Mouse (Mus musculus) gastrocnemius, postnatal 36 days (tissue): Measurements from ENCODE around the gene Acer3. TPM values are rescaled to one million over a fixed set of nuclear protein-coding genes. Genes with fewer than 3 reads are reported as not detected.
"Not testable (repeated sequence)": the region's sequence is repeated elsewhere in the genome, so short reads cannot be mapped to it uniquely, and the experiment has no call there.

Source experiments
- DNase-seq, 2 experiments: peaks; one replicate each; pipeline ENCODE4 v3.0.0; 2022
- intact Hi-C: fragments of 180-260 bp; cut with DNase I; formaldehyde crosslinking; loops from one replicate; pipeline ENCODE4 v1.15.1; 2025
- total RNA-seq, 2 experiments: library from RNA; stranded (reverse); gene quantifications; 2 replicates each; pipeline ENCODE4 v1.2.3; 2021

The Acer3 gene
- total RNA-seq, 2 experiments from 2014 or later = 4.9 to 5.3 TPM

- DNase-seq = no peak
- intact Hi-C loops = no loop called here
These were observed 12.9 kb downstream of the Acer3 start for GRCm38 (mm10) chr7:98307921-98308606.

GRCm38 (mm10) chr7:98307411-98307810, 13.6 kb downstream of the Acer3 start:
- DNase-seq = no peak
- intact Hi-C loops = no loop called here

GRCm38 (mm10) chr7:98292901-98293300, 28.1 kb downstream of the Acer3 start:
- intact Hi-C loops = no loop called here
- DNase-seq = no peak

- DNase-seq = no peak
- intact Hi-C loops = loop anchor here (5.0 kb wide), 1 partner anchor 53 kb away; no protein-coding TSS in a partner anchor
These were observed 31.4 kb downstream of the Acer3 start for GRCm38 (mm10) chr7:98289585-98289984.

GRCm38 (mm10) chr7:98276263-98276662, 44.7 kb downstream of the Acer3 start:
- intact Hi-C loops = no loop called here
- no peak for DNase-seq

GRCm38 (mm10) chr7:98268166-98268565, 52.8 kb downstream of the Acer3 start:
- DNase-seq, intact Hi-C loops: not testable (repeated sequence)

GRCm38 (mm10) chr7:98252520-98252919, 68.5 kb downstream of the Acer3 start:
- DNase-seq = no peak
- intact Hi-C loops = no loop called here

GRCm38 (mm10) chr7:98236686-98237359, 84.2 kb downstream of the Acer3 start:
- DNase-seq = peak; percentile 16 to 34
- intact Hi-C loops = no loop called here

GRCm38 (mm10) chr7:98223796-98224195, 97.2 kb downstream of the Acer3 start:
- DNase-seq = no peak
- intact Hi-C loops = no loop called here

GRCm38 (mm10) chr7:98216713-98217112, 104.3 kb downstream of the Acer3 start:
- intact Hi-C loops = no loop called here
- DNase-seq = no peak

GRCm38 (mm10) chr7:98202946-98203345, 118.1 kb downstream of the Acer3 start:
- no peak for DNase-seq
- intact Hi-C loops = no loop called here

GRCm38 (mm10) chr7:98201493-98202028, 119.4 kb downstream of the Acer3 start:
- intact Hi-C loops = no loop called here
- DNase-seq = no peak

- no peak for DNase-seq
- intact Hi-C loops = no loop called here
These were observed 120.6 kb downstream of the Acer3 start for GRCm38 (mm10) chr7:98200396-98200795.

- DNase-seq = no peak
- intact Hi-C loops = no loop called here
These were observed 121.6 kb downstream of the Acer3 start, which contains the start of gene B3gnt6 for GRCm38 (mm10) chr7:98199381-98199780. B3gnt6 (minus strand) TSS chr7:98199481.

GRCm38 (mm10) chr7:98195151-98195801, 125.7 kb downstream of the Acer3 start:
- DNase-seq = no peak
- intact Hi-C loops = no loop called here

GRCm38 (mm10) chr7:98194026-98194792, 126.8 kb downstream of the Acer3 start:
- DNase-seq = no peak
- intact Hi-C loops = loop anchor here (5.0 kb wide), 1 partner anchor 37 kb away; no protein-coding TSS in a partner anchor

GRCm38 (mm10) chr7:98193515-98194025, 127.4 kb downstream of the Acer3 start:
- intact Hi-C loops = loop anchor here (2.0 to 5.0 kb wide), 2 partner anchors 36 to 147 kb away; no protein-coding TSS in a partner anchor
- no peak for DNase-seq

- intact Hi-C loops = loop anchor here (2.0 to 5.0 kb wide), 2 partner anchors 34 to 149 kb away; no protein-coding TSS in a partner anchor
- DNase-seq = no peak
These were observed 129.3 kb downstream of the Acer3 start for GRCm38 (mm10) chr7:98191571-98192250.

- no peak for DNase-seq
- intact Hi-C loops = loop anchor here (5.0 kb wide), 1 partner anchor 33 kb away; no protein-coding TSS in a partner anchor
These were observed 130.4 kb downstream of the Acer3 start for GRCm38 (mm10) chr7:98190578-98190977.
